Mouse (Mus musculus) MEL (cell line): Measurements from ENCODE around the gene Lrba. TPM values are rescaled to one million over a fixed set of nuclear protein-coding genes. Genes with fewer than 3 reads are reported as not detected.

Experiments
- DNase-seq: peaks from one replicate; pipeline ENCODE4 v3.0.0; 2011; ENCODE audit warnings: low read depth, low spot score
- H3K27ac ChIP-seq: 2 replicates; pipeline ENCODE4 v1.5.1; 2012; ENCODE audit warnings: low read depth, mild to moderate bottlenecking, control low read depth, low read length, moderate library complexity; ENCODE audit not compliant: control insufficient read depth
- H3K27me3 ChIP-seq, 2 experiments: fragments of 150-350 bp in 1 of 2; sonication (generic) in 1 of 2; 2 replicates each; pipeline ENCODE4 v1.6.1; 2012; ENCODE audit warnings: low read length in 2 of 2, mild to moderate bottlenecking in 2 of 2, improper control_type of control experiment in 1 of 2, moderate library complexity in 1 of 2; ENCODE audit not compliant: insufficient read depth in 2 of 2, control insufficient read depth in 1 of 2
- H3K36me3 ChIP-seq, 2 experiments: 2 replicates each; pipeline ENCODE4 v1.6.1; 2012 to 2014; ENCODE audit warnings: low read length in 2 of 2, improper control_type of control experiment in 1 of 2, inconsistent platforms in 1 of 2, mild to moderate bottlenecking in 1 of 2; ENCODE audit not compliant: insufficient read depth in 2 of 2, control insufficient read depth in 1 of 2
- H3K4me1 ChIP-seq, 2 experiments: fragments of 150-350 bp in 1 of 2; sonication (generic) in 1 of 2; 2 replicates each; pipeline ENCODE4 v1.6.1; 2012; ENCODE audit warnings: low read length in 2 of 2, improper control_type of control experiment in 1 of 2, mild to moderate bottlenecking in 1 of 2; ENCODE audit not compliant: insufficient read depth in 2 of 2, control insufficient read depth in 1 of 2
- H3K4me3 ChIP-seq, 2 experiments: fragments of 150-350 bp in 1 of 2; sonication (generic) in 1 of 2; 2 replicates each; pipeline ENCODE4 v1.5.1; 2012; ENCODE audit warnings: low read depth in 2 of 2, low read length in 2 of 2, mild to moderate bottlenecking in 2 of 2, moderate library complexity in 2 of 2, control low read depth in 1 of 2, improper control_type of control experiment in 1 of 2; ENCODE audit not compliant: control insufficient read depth in 1 of 2, insufficient read depth in 1 of 2
- H3K79me2 ChIP-seq: 2 replicates; pipeline ENCODE4 v1.6.1; 2012; ENCODE audit warnings: mild to moderate bottlenecking, low read length, moderate library complexity; ENCODE audit not compliant: control insufficient read depth, poor library complexity, insufficient read depth
- H3K9ac ChIP-seq: 2 replicates; pipeline ENCODE4 v1.6.1; 2012; ENCODE audit warnings: low read depth, mild to moderate bottlenecking, control low read depth, low read length, moderate library complexity; ENCODE audit not compliant: control insufficient read depth, poor library complexity, severe bottlenecking
- H3K9me3 ChIP-seq: fragments of 150-350 bp; sonication (generic); replicated peaks from 2 replicates; pipeline ENCODE4 v1.6.1; 2012; ENCODE audit warnings: mild to moderate bottlenecking, low read length, improper control_type of control experiment, moderate library complexity; ENCODE audit not compliant: insufficient read depth
- CHD2 ChIP-seq: IDR thresholded peaks from 2 replicates; pipeline ENCODE4 v1.6.1; 2011; ENCODE audit warnings: low read length, improper control_type of control experiment
- CTCF ChIP-seq, 3 experiments: IDR thresholded peaks in 2 of 3; conservative IDR thresholded peaks in 1 of 3; 2 replicates each; pipeline ENCODE4 v1.5.1; 2011 to 2012; ENCODE audit warnings: low read length in 3 of 3, low read depth in 2 of 3, mild to moderate bottlenecking in 2 of 3, improper control_type of control experiment in 1 of 3, inconsistent platforms in 1 of 3, mixed read lengths in 1 of 3, moderate library complexity in 1 of 3; ENCODE audit not compliant: control insufficient read depth in 1 of 3, insufficient read depth in 1 of 3, poor library complexity in 1 of 3, severe bottlenecking in 1 of 3
- E2F4 ChIP-seq: IDR thresholded peaks from 2 replicates; pipeline ENCODE4 v1.6.1; 2011; ENCODE audit warnings: low read depth, low read length, improper control_type of control experiment, borderline replicate concordance
- GATA1 ChIP-seq: IDR thresholded peaks from 2 replicates; pipeline ENCODE4 v1.6.1; 2011; ENCODE audit warnings: low read depth, low read length, improper control_type of control experiment
- HCFC1 ChIP-seq: IDR thresholded peaks from 2 replicates; pipeline ENCODE4 v1.6.1; 2012; ENCODE audit warnings: low read depth, mild to moderate bottlenecking, inconsistent platforms, low read length, improper control_type of control experiment, moderate library complexity
- JUND ChIP-seq: IDR thresholded peaks from 2 replicates; pipeline ENCODE4 v1.6.1; 2011; ENCODE audit warnings: low read depth, mild to moderate bottlenecking, improper control_type of control experiment, low read length
- KAT2A ChIP-seq: conservative IDR thresholded peaks from 2 replicates; pipeline ENCODE4 v1.6.1; 2012; ENCODE audit warnings: low read depth, low read length, improper control_type of control experiment, inconsistent platforms
- MAX ChIP-seq: IDR thresholded peaks from 2 replicates; pipeline ENCODE4 v1.6.1; 2011; ENCODE audit warnings: low read length, improper control_type of control experiment
- MAZ ChIP-seq: IDR thresholded peaks from 2 replicates; pipeline ENCODE4 v1.6.1; 2012; ENCODE audit warnings: low read depth, mild to moderate bottlenecking, inconsistent platforms, low read length, improper control_type of control experiment
- MEF2A ChIP-seq: IDR thresholded peaks from 2 replicates; pipeline ENCODE4 v1.6.1; 2014; ENCODE audit warnings: low read depth, mild to moderate bottlenecking, inconsistent platforms, low read length, improper control_type of control experiment; ENCODE audit not compliant: poor library complexity, insufficient replicate concordance, severe bottlenecking; ENCODE audit errors: extremely low read depth
- MXI1 ChIP-seq: IDR thresholded peaks from 2 replicates; pipeline ENCODE4 v1.6.1; 2011; ENCODE audit warnings: mild to moderate bottlenecking, low read depth, low read length, improper control_type of control experiment
- MYB ChIP-seq: IDR thresholded peaks from 2 replicates; pipeline ENCODE4 v1.6.1; 2011; ENCODE audit warnings: mild to moderate bottlenecking, low read depth, low read length, improper control_type of control experiment
- MYC ChIP-seq: IDR thresholded peaks from 2 replicates; pipeline ENCODE4 v1.6.1; 2011; ENCODE audit warnings: low read depth, mild to moderate bottlenecking, low read length, improper control_type of control experiment, moderate library complexity
- POLR2AphosphoS2 ChIP-seq: IDR thresholded peaks from 2 replicates; pipeline ENCODE4 v1.6.1; 2011; ENCODE audit warnings: low read length, improper control_type of control experiment
- POLR2AphosphoS5 ChIP-seq: IDR thresholded peaks from 2 replicates; pipeline ENCODE4 v1.6.1; 2012; ENCODE audit warnings: low read depth, borderline replicate concordance, mild to moderate bottlenecking, inconsistent platforms, low read length, moderate library complexity, mixed read lengths
- RCOR1 ChIP-seq: IDR thresholded peaks from 2 replicates; pipeline ENCODE4 v1.6.1; 2012; ENCODE audit warnings: low read depth, mild to moderate bottlenecking, inconsistent platforms, low read length, improper control_type of control experiment
- SIN3A ChIP-seq: IDR thresholded peaks from 2 replicates; pipeline ENCODE4 v1.6.1; 2012; ENCODE audit warnings: low read length, improper control_type of control experiment, inconsistent platforms
- SMC3 ChIP-seq: IDR thresholded peaks from 2 replicates; pipeline ENCODE4 v1.6.1; 2011; ENCODE audit warnings: low read depth, low read length, improper control_type of control experiment
- TAL1 ChIP-seq: IDR thresholded peaks from 2 replicates; pipeline ENCODE4 v1.6.1; 2012; ENCODE audit warnings: mild to moderate bottlenecking, inconsistent platforms, low read length, moderate library complexity, mixed read lengths
- TBP ChIP-seq: IDR thresholded peaks from 2 replicates; pipeline ENCODE4 v1.8.0; 2011; ENCODE audit warnings: low read depth, low read length, improper control_type of control experiment
- TCF12 ChIP-seq: IDR thresholded peaks from 2 replicates; pipeline ENCODE4 v1.6.1; 2014; ENCODE audit warnings: low read depth, mild to moderate bottlenecking, inconsistent platforms, low read length, improper control_type of control experiment, moderate library complexity
- UBTF ChIP-seq: IDR thresholded peaks from 2 replicates; pipeline ENCODE4 v1.6.1; 2012; ENCODE audit warnings: low read depth, mild to moderate bottlenecking, inconsistent platforms, low read length, improper control_type of control experiment, moderate library complexity, borderline replicate concordance; ENCODE audit not compliant: insufficient read depth
- USF1 ChIP-seq: IDR thresholded peaks from 2 replicates; pipeline ENCODE4 v1.6.1; 2014; ENCODE audit warnings: low read depth, mild to moderate bottlenecking, inconsistent platforms, low read length, improper control_type of control experiment, moderate library complexity
- ZC3H11A ChIP-seq: IDR thresholded peaks from 2 replicates; pipeline ENCODE4 v1.6.1; 2012; ENCODE audit warnings: low read depth, mild to moderate bottlenecking, inconsistent platforms, low read length, improper control_type of control experiment
- polyA plus RNA-seq, 2 experiments: library from polyadenylated mRNA; stranded (reverse) in 1 of 2; unstranded in 1 of 2; fragments of >175 nt in 1 of 2; fragments of >200 nt in 1 of 2; gene quantifications; 2 replicates each; pipeline versions ENCODE4 v1.2.1 to v1.2.4; 2012; ENCODE audit warnings: low replicate concordance in 2 of 2, low read depth in 1 of 2; ENCODE audit not compliant: insufficient read length in 2 of 2, insufficient read depth in 1 of 2, missing spikeins in 1 of 2
- total RNA-seq: library from RNA; depleted of rRNA; stranded (reverse); fragments of 300-350 nt; gene quantifications from 2 replicates; pipeline ENCODE4 v1.2.3, GENCODE M21; 2012

Gene Lrba
- total and polyA plus RNA-seq, 3 experiments: 10.9 to 17.9 TPM; not detected in 1

DNA sequence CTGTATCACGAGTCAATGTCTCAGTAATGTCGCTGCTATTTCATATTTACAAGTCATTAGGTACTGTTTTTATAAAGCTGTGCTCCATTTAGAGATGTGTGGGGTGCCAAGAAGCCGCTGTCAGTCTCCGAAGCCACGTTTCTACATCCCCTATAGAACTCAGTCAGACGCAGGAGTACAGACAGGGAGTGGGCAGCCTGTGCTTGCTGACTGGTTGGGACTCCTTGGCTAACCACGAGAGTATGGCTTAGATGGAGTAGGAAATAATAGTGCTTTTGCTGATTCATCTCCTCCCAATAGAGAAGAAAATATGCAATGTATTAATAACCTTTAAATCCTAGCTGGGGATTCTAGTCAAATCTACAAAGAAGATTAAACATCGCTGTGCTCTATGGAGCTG, 576.4 kb downstream of the Lrba start:
- H3K36me3 ChIP-seq: peaks cover 0 to 9% of the 10 kb centered on the region in 2 experiments; a peak in 2 of 4 replicates
- no peak overlapping the region for H3K27ac ChIP-seq
- no peak for DNase-seq
- no peak overlapping the region for H3K4me3 ChIP-seq
- H3K4me1 ChIP-seq: peaks cover 4 to 17% of the 10 kb centered on the region in 2 experiments; a peak in 3 of 4 replicates
- no peaks in the 10 kb centered on the region for H3K79me2 ChIP-seq
- no peaks in the 10 kb centered on the region for H3K9me3 ChIP-seq
- no peaks in the 10 kb centered on the region for H3K27me3 ChIP-seq
- H3K9ac ChIP-seq: no peak overlapping the region
- TF ChIP-seq TAL1 (no peak), E2F4 (no peak), JUND (no peak), MYB (no peak), GATA1 (no peak), UBTF (no peak), HCFC1 (no peak), POLR2AphosphoS2 (no peak), MEF2A (no peak), MYC (no peak), CHD2 (no peak), SIN3A (no peak)

DNA sequence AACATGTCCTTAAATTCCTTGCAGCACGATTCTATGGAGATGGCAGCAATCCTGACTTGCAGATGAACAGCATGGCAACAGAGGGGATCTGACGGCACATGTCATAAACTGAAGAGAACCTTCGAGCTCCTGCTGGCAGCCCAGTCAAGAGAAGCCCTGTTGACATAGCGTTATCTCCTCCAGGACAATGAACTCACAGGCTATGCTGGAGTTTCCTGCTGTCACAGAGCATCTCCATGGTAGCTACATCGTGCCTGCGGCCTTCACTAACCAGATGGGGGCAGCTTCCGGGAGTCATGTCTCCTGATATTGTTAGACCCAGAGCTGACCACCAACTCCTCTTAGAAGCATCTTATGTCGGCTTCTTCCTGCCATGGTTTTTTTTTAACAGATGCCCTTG, 578.3 kb downstream of the Lrba start:
- Histone ChIP-seq H3K27me3 (no peaks in the 10 kb centered on the region), H3K27ac (no peak overlapping the region), H3K9ac (no peak overlapping the region), H3K9me3 (no peaks in the 10 kb centered on the region), H3K36me3 (peaks cover 0 to 6% of the 10 kb centered on the region in 2 experiments; a peak in 2 of 4 replicates), H3K4me1 (peaks cover 4 to 17% of the 10 kb centered on the region in 2 experiments; a peak in 3 of 4 replicates), H3K79me2 (no peaks in the 10 kb centered on the region), H3K4me3 (no peak overlapping the region)
- DNase-seq: no peak
- TF ChIP-seq MXI1 (no peak), USF1 (no peak), SMC3 (no peak), RCOR1 (no peak), MAZ (no peak), POLR2AphosphoS5 (no peak), E2F4 (no peak), TBP (no peak), HCFC1 (no peak), TAL1 (no peak), TCF12 (no peak), UBTF (no peak), MAX (no peak), JUND (no peak), CTCF (IDR thresholded peaks at IDR 0.05 in 2 of 3, conservative IDR thresholded peaks at IDR 0.05 in 1 of 3; ENCODE audit: control insufficient read depth in 1 of 3, insufficient read depth in 1 of 3, low read depth in 2 of 3, low read length in 3 of 3, poor library complexity in 1 of 3, severe bottlenecking in 1 of 3) (no peak), KAT2A (no peak), ZC3H11A (no peak)
